Mouse (Mus musculus) MEL (cell line): ENCODE measurements around the gene Trim40. TPM values are rescaled to one million over a fixed set of nuclear protein-coding genes. Genes with fewer than 3 reads are reported as not detected.

Source experiments
- DNase-seq: peaks from one replicate; pipeline ENCODE4 v3.0.0; 2011; ENCODE audit warnings: low read depth, low spot score
- H3K27ac ChIP-seq: 2 replicates; pipeline ENCODE4 v1.5.1; 2012; ENCODE audit warnings: low read depth, mild to moderate bottlenecking, control low read depth, low read length, moderate library complexity; ENCODE audit not compliant: control insufficient read depth
- H3K27me3 ChIP-seq, 2 experiments: fragments of 150-350 bp in 1 of 2; sonication (generic) in 1 of 2; 2 replicates each; pipeline ENCODE4 v1.6.1; 2012; ENCODE audit warnings: low read length in 2 of 2, mild to moderate bottlenecking in 2 of 2, improper control_type of control experiment in 1 of 2, moderate library complexity in 1 of 2; ENCODE audit not compliant: insufficient read depth in 2 of 2, control insufficient read depth in 1 of 2
- H3K36me3 ChIP-seq, 2 experiments: 2 replicates each; pipeline ENCODE4 v1.6.1; 2012 to 2014; ENCODE audit warnings: low read length in 2 of 2, improper control_type of control experiment in 1 of 2, inconsistent platforms in 1 of 2, mild to moderate bottlenecking in 1 of 2; ENCODE audit not compliant: insufficient read depth in 2 of 2, control insufficient read depth in 1 of 2
- H3K4me1 ChIP-seq, 2 experiments: fragments of 150-350 bp in 1 of 2; sonication (generic) in 1 of 2; 2 replicates each; pipeline ENCODE4 v1.6.1; 2012; ENCODE audit warnings: low read length in 2 of 2, improper control_type of control experiment in 1 of 2, mild to moderate bottlenecking in 1 of 2; ENCODE audit not compliant: insufficient read depth in 2 of 2, control insufficient read depth in 1 of 2
- H3K4me3 ChIP-seq, 2 experiments: fragments of 150-350 bp in 1 of 2; sonication (generic) in 1 of 2; 2 replicates each; pipeline ENCODE4 v1.5.1; 2012; ENCODE audit warnings: low read depth in 2 of 2, low read length in 2 of 2, mild to moderate bottlenecking in 2 of 2, moderate library complexity in 2 of 2, control low read depth in 1 of 2, improper control_type of control experiment in 1 of 2; ENCODE audit not compliant: control insufficient read depth in 1 of 2, insufficient read depth in 1 of 2
- H3K79me2 ChIP-seq: 2 replicates; pipeline ENCODE4 v1.6.1; 2012; ENCODE audit warnings: mild to moderate bottlenecking, low read length, moderate library complexity; ENCODE audit not compliant: control insufficient read depth, poor library complexity, insufficient read depth
- H3K9ac ChIP-seq: 2 replicates; pipeline ENCODE4 v1.6.1; 2012; ENCODE audit warnings: low read depth, mild to moderate bottlenecking, control low read depth, low read length, moderate library complexity; ENCODE audit not compliant: control insufficient read depth, poor library complexity, severe bottlenecking
- H3K9me3 ChIP-seq: fragments of 150-350 bp; sonication (generic); replicated peaks from 2 replicates; pipeline ENCODE4 v1.6.1; 2012; ENCODE audit warnings: mild to moderate bottlenecking, low read length, improper control_type of control experiment, moderate library complexity; ENCODE audit not compliant: insufficient read depth
- BHLHE40 ChIP-seq: IDR thresholded peaks from 2 replicates; pipeline ENCODE4 v1.6.1; 2012; ENCODE audit warnings: low read depth, mild to moderate bottlenecking, inconsistent platforms, low read length, improper control_type of control experiment, borderline replicate concordance
- CTCF ChIP-seq, 3 experiments: IDR thresholded peaks in 2 of 3; conservative IDR thresholded peaks in 1 of 3; 2 replicates each; pipeline ENCODE4 v1.5.1; 2011 to 2012; ENCODE audit warnings: low read length in 3 of 3, low read depth in 2 of 3, mild to moderate bottlenecking in 2 of 3, improper control_type of control experiment in 1 of 3, inconsistent platforms in 1 of 3, mixed read lengths in 1 of 3, moderate library complexity in 1 of 3; ENCODE audit not compliant: control insufficient read depth in 1 of 3, insufficient read depth in 1 of 3, poor library complexity in 1 of 3, severe bottlenecking in 1 of 3
- E2F4 ChIP-seq: IDR thresholded peaks from 2 replicates; pipeline ENCODE4 v1.6.1; 2011; ENCODE audit warnings: low read depth, low read length, improper control_type of control experiment, borderline replicate concordance
- EP300 ChIP-seq, 2 experiments: IDR thresholded peaks; 2 replicates each; pipeline ENCODE4 v1.6.1; 2011; ENCODE audit warnings: improper control_type of control experiment in 2 of 2, low read length in 2 of 2, low read depth in 1 of 2, mild to moderate bottlenecking in 1 of 2
- ETS1 ChIP-seq: IDR thresholded peaks from 2 replicates; pipeline ENCODE4 v1.6.1; 2012; ENCODE audit warnings: low read depth, mild to moderate bottlenecking, inconsistent platforms, low read length, improper control_type of control experiment, moderate library complexity
- GABPA ChIP-seq: IDR thresholded peaks from 2 replicates; pipeline ENCODE4 v1.6.1; 2012; ENCODE audit warnings: low read depth, mild to moderate bottlenecking, inconsistent platforms, low read length, improper control_type of control experiment, moderate library complexity
- GATA1 ChIP-seq: IDR thresholded peaks from 2 replicates; pipeline ENCODE4 v1.6.1; 2011; ENCODE audit warnings: low read depth, low read length, improper control_type of control experiment
- HCFC1 ChIP-seq: IDR thresholded peaks from 2 replicates; pipeline ENCODE4 v1.6.1; 2012; ENCODE audit warnings: low read depth, mild to moderate bottlenecking, inconsistent platforms, low read length, improper control_type of control experiment, moderate library complexity
- KAT2A ChIP-seq: conservative IDR thresholded peaks from 2 replicates; pipeline ENCODE4 v1.6.1; 2012; ENCODE audit warnings: low read depth, low read length, improper control_type of control experiment, inconsistent platforms
- MAFK ChIP-seq: IDR thresholded peaks from 2 replicates; pipeline ENCODE4 v1.6.1; 2011; ENCODE audit warnings: low read depth, mild to moderate bottlenecking, low read length, improper control_type of control experiment, borderline replicate concordance
- MAX ChIP-seq: IDR thresholded peaks from 2 replicates; pipeline ENCODE4 v1.6.1; 2011; ENCODE audit warnings: low read length, improper control_type of control experiment
- MAZ ChIP-seq: IDR thresholded peaks from 2 replicates; pipeline ENCODE4 v1.6.1; 2012; ENCODE audit warnings: low read depth, mild to moderate bottlenecking, inconsistent platforms, low read length, improper control_type of control experiment
- MEF2A ChIP-seq: IDR thresholded peaks from 2 replicates; pipeline ENCODE4 v1.6.1; 2014; ENCODE audit warnings: low read depth, mild to moderate bottlenecking, inconsistent platforms, low read length, improper control_type of control experiment; ENCODE audit not compliant: poor library complexity, insufficient replicate concordance, severe bottlenecking; ENCODE audit errors: extremely low read depth
- MYB ChIP-seq: IDR thresholded peaks from 2 replicates; pipeline ENCODE4 v1.6.1; 2011; ENCODE audit warnings: mild to moderate bottlenecking, low read depth, low read length, improper control_type of control experiment
- MYC ChIP-seq: IDR thresholded peaks from 2 replicates; pipeline ENCODE4 v1.6.1; 2011; ENCODE audit warnings: low read depth, mild to moderate bottlenecking, low read length, improper control_type of control experiment, moderate library complexity
- NRF1 ChIP-seq: IDR thresholded peaks from 2 replicates; pipeline ENCODE4 v1.6.1; 2014; ENCODE audit warnings: low read depth, mild to moderate bottlenecking, inconsistent platforms, low read length, improper control_type of control experiment, moderate library complexity; ENCODE audit not compliant: poor library complexity, insufficient read depth, severe bottlenecking
- POLR2A ChIP-seq, 2 experiments: IDR thresholded peaks; 2 replicates each; pipeline ENCODE4 v1.6.1; 2011 to 2012; ENCODE audit warnings: low read length in 2 of 2, mild to moderate bottlenecking in 2 of 2, control low read depth in 1 of 2, improper control_type of control experiment in 1 of 2, low read depth in 1 of 2, moderate library complexity in 1 of 2; ENCODE audit not compliant: control insufficient read depth in 1 of 2, insufficient read depth in 1 of 2, poor library complexity in 1 of 2
- POLR2AphosphoS5 ChIP-seq: IDR thresholded peaks from 2 replicates; pipeline ENCODE4 v1.6.1; 2012; ENCODE audit warnings: low read depth, borderline replicate concordance, mild to moderate bottlenecking, inconsistent platforms, low read length, moderate library complexity, mixed read lengths
- RAD21 ChIP-seq: IDR thresholded peaks from 2 replicates; pipeline ENCODE4 v1.6.1; 2011; ENCODE audit warnings: mild to moderate bottlenecking, low read depth, low read length, improper control_type of control experiment
- RCOR1 ChIP-seq: IDR thresholded peaks from 2 replicates; pipeline ENCODE4 v1.6.1; 2012; ENCODE audit warnings: low read depth, mild to moderate bottlenecking, inconsistent platforms, low read length, improper control_type of control experiment
- TBP ChIP-seq: IDR thresholded peaks from 2 replicates; pipeline ENCODE4 v1.8.0; 2011; ENCODE audit warnings: low read depth, low read length, improper control_type of control experiment
- UBTF ChIP-seq: IDR thresholded peaks from 2 replicates; pipeline ENCODE4 v1.6.1; 2012; ENCODE audit warnings: low read depth, mild to moderate bottlenecking, inconsistent platforms, low read length, improper control_type of control experiment, moderate library complexity, borderline replicate concordance; ENCODE audit not compliant: insufficient read depth
- USF1 ChIP-seq: IDR thresholded peaks from 2 replicates; pipeline ENCODE4 v1.6.1; 2014; ENCODE audit warnings: low read depth, mild to moderate bottlenecking, inconsistent platforms, low read length, improper control_type of control experiment, moderate library complexity
- ZC3H11A ChIP-seq: IDR thresholded peaks from 2 replicates; pipeline ENCODE4 v1.6.1; 2012; ENCODE audit warnings: low read depth, mild to moderate bottlenecking, inconsistent platforms, low read length, improper control_type of control experiment
- ZKSCAN1 ChIP-seq: IDR thresholded peaks from 2 replicates; pipeline ENCODE4 v1.6.1; 2012; ENCODE audit warnings: low read depth, mild to moderate bottlenecking, inconsistent platforms, low read length, improper control_type of control experiment, moderate library complexity
- ZNF384 ChIP-seq: IDR thresholded peaks from 2 replicates; pipeline ENCODE4 v1.6.1; 2012; ENCODE audit warnings: low read depth, mild to moderate bottlenecking, inconsistent platforms, low read length, improper control_type of control experiment
- polyA plus RNA-seq, 2 experiments: library from polyadenylated mRNA; stranded (reverse) in 1 of 2; unstranded in 1 of 2; fragments of >175 nt in 1 of 2; fragments of >200 nt in 1 of 2; gene quantifications; 2 replicates each; pipeline versions ENCODE4 v1.2.1 to v1.2.4; 2012; ENCODE audit warnings: low replicate concordance in 2 of 2, low read depth in 1 of 2; ENCODE audit not compliant: insufficient read length in 2 of 2, insufficient read depth in 1 of 2, missing spikeins in 1 of 2
- total RNA-seq: library from RNA; depleted of rRNA; stranded (reverse); fragments of 300-350 nt; gene quantifications from 2 replicates; pipeline ENCODE4 v1.2.3, GENCODE M21; 2012

The Trim40 gene
- total and polyA plus RNA-seq, 3 experiments, result 0.04 TPM; not detected in 1

- Histone ChIP-seq H3K4me3 (no peak overlapping the region), H3K9me3 (no peaks in the 10 kb centered on the region), H3K27me3 (peaks cover 4% of the 10 kb centered on the region in 2 experiments), H3K36me3 (no peaks in the 10 kb centered on the region), H3K9ac (no peak overlapping the region), H3K27ac (no peak overlapping the region), H3K4me1 (no peaks in the 10 kb centered on the region), H3K79me2 (no peaks in the 10 kb centered on the region)
- DNase-seq, result no peak
- TF ChIP-seq HCFC1, result no peak
- no peak for TF ChIP-seq MYB
- TF ChIP-seq TBP, result no peak
- no peak for TF ChIP-seq POLR2AphosphoS5
- no peak for TF ChIP-seq NRF1
- TF ChIP-seq EP300 (IDR thresholded peaks at IDR 0.05; ENCODE audit: low read depth in 1 of 2, low read length in 2 of 2), result no peak
- TF ChIP-seq ETS1, result no peak
- no peak for TF ChIP-seq MAZ
- TF ChIP-seq USF1, result no peak
- TF ChIP-seq BHLHE40, result no peak
- no peak for TF ChIP-seq POLR2A (IDR thresholded peaks at IDR 0.05; ENCODE audit: control insufficient read depth in 1 of 2, insufficient read depth in 1 of 2, low read depth in 1 of 2, low read length in 2 of 2, poor library complexity in 1 of 2)
- TF ChIP-seq MAX, result no peak
- TF ChIP-seq GATA1, result no peak
- no peak for TF ChIP-seq RCOR1
- TF ChIP-seq MAFK, result no peak
- no peak for TF ChIP-seq UBTF
- TF ChIP-seq CTCF (IDR thresholded peaks at IDR 0.05 in 2 of 3, conservative IDR thresholded peaks at IDR 0.05 in 1 of 3; ENCODE audit: control insufficient read depth in 1 of 3, insufficient read depth in 1 of 3, low read depth in 2 of 3, low read length in 3 of 3, poor library complexity in 1 of 3, severe bottlenecking in 1 of 3), result no peak
- no peak for TF ChIP-seq KAT2A
- no peak for TF ChIP-seq E2F4
Measured at GRCm38 (mm10) chr17:36912031-36912430, 22.1 kb upstream of the Trim40 start.

GRCm38 (mm10) chr17:36909802-36910201 lies 19.9 kb upstream of the Trim40 start:
- no peaks in the 10 kb centered on the region for H3K9me3 ChIP-seq
- H3K27me3 ChIP-seq, result peaks cover 4% of the 10 kb centered on the region in 2 experiments
- no peaks in the 10 kb centered on the region for H3K36me3 ChIP-seq
- TF ChIP-seq KAT2A, result no peak
- no peak for TF ChIP-seq BHLHE40
- no peak for TF ChIP-seq CTCF (IDR thresholded peaks at IDR 0.05 in 2 of 3, conservative IDR thresholded peaks at IDR 0.05 in 1 of 3; ENCODE audit: control insufficient read depth in 1 of 3, insufficient read depth in 1 of 3, low read depth in 2 of 3, low read length in 3 of 3, poor library complexity in 1 of 3, severe bottlenecking in 1 of 3)
- no peak for TF ChIP-seq ZNF384
- no peak for TF ChIP-seq POLR2AphosphoS5
- no peak for TF ChIP-seq GATA1
- no peak for TF ChIP-seq ZC3H11A
- no peak for TF ChIP-seq ETS1
- no peak for TF ChIP-seq MEF2A
- no peak for TF ChIP-seq HCFC1
- TF ChIP-seq MAZ, result no peak
- TF ChIP-seq ZKSCAN1, result no peak
- TF ChIP-seq POLR2A (IDR thresholded peaks at IDR 0.05; ENCODE audit: control insufficient read depth in 1 of 2, insufficient read depth in 1 of 2, low read depth in 1 of 2, low read length in 2 of 2, poor library complexity in 1 of 2), result no peak
- no peak for TF ChIP-seq MAX
- no peak for TF ChIP-seq MYC
- no peak for TF ChIP-seq UBTF
- TF ChIP-seq RAD21, result no peak
- TF ChIP-seq GABPA, result no peak
- no peak for TF ChIP-seq RCOR1
- TF ChIP-seq E2F4, result no peak
- no peaks in the 10 kb centered on the region for H3K4me1 ChIP-seq
- H3K27ac ChIP-seq, result no peak overlapping the region
- peak; percentile 27 for DNase-seq
- no peak overlapping the region for H3K4me3 ChIP-seq
- no peaks in the 10 kb centered on the region for H3K79me2 ChIP-seq
- no peak overlapping the region for H3K9ac ChIP-seq
